Mouse (Mus musculus) kidney, adult 2 months (tissue): ENCODE data around the gene Aco1. TPM values are rescaled to one million over a fixed set of nuclear protein-coding genes. Genes with fewer than 3 reads are reported as not detected.
"Not testable (repeated sequence)": the region's sequence is repeated elsewhere in the genome, so short reads cannot be mapped to it uniquely, and the experiment has no call there.

Experiments used
- DNase-seq: peaks from one replicate; pipeline ENCODE4 v3.0.0; 2021
- H3K27ac ChIP-seq: fragments of 200-500 bp; 2 replicates; pipeline ENCODE4 v1.5.1; 2012; ENCODE audit warnings: low read depth, low read length, control low read depth, inconsistent platforms; ENCODE audit not compliant: insufficient read depth
- H3K27me3 ChIP-seq: fragments of 200-500 bp; replicated peaks from 2 replicates; pipeline ENCODE4 v1.6.1; 2012; ENCODE audit warnings: mild to moderate bottlenecking, moderate library complexity, low read length, inconsistent platforms; ENCODE audit not compliant: control insufficient read depth, insufficient read depth
- H3K36me3 ChIP-seq: fragments of 200-500 bp; 2 replicates; pipeline ENCODE4 v1.6.1; 2012; ENCODE audit warnings: mild to moderate bottlenecking, moderate library complexity, low read length, inconsistent platforms; ENCODE audit not compliant: control insufficient read depth, insufficient read depth
- H3K4me1 ChIP-seq: fragments of 200-500 bp; 2 replicates; pipeline ENCODE4 v1.6.1; 2011; ENCODE audit warnings: low read length; ENCODE audit not compliant: control insufficient read depth, insufficient read depth
- H3K4me3 ChIP-seq: fragments of 200-500 bp; 2 replicates; pipeline ENCODE4 v1.5.1; 2011; ENCODE audit warnings: mild to moderate bottlenecking, low read depth, low read length, control low read depth; ENCODE audit not compliant: insufficient read depth
- CTCF ChIP-seq: fragments of 200-500 bp; conservative IDR thresholded peaks from 2 replicates; pipeline ENCODE4 v1.5.1; 2011; ENCODE audit warnings: low read depth, mild to moderate bottlenecking, control low read depth, low read length, moderate library complexity, mixed read lengths; ENCODE audit not compliant: insufficient read depth, insufficient read length
- POLR2A ChIP-seq: fragments of 200-500 bp; IDR thresholded peaks from one replicate; pipeline ENCODE4 v1.6.1; 2011; ENCODE audit warnings: low read depth, low read length, control low read depth
- WGBS: fragments of 180-500 bp; shearing (Covaris S2); methylation state at CpG from one replicate; pipeline ENCODE4 v1.1.7; 2018; 5-methylcytosine and 5-hydroxymethylcytosine counted together
- polyA plus RNA-seq: library from polyadenylated mRNA; depleted of rRNA; stranded (reverse); fragments of >200 nt; gene quantifications from 2 replicates; pipeline ENCODE4 v1.2.3, GENCODE M21; 2012; rRNA removed

Aco1 gene
- 179 and 182 TPM in 2 replicates for polyA plus RNA-seq

GRCm38 (mm10) chr4:40142743-40143532 is at the start of gene Aco1:
Gene Aco1, plus strand, starts transcription at chr4:40143081.
- peaks cover 15% of the 10 kb centered on the region for H3K4me1 ChIP-seq
- H3K36me3 ChIP-seq = no peaks in the 10 kb centered on the region
- peak; percentile 98 for DNase-seq
- peak within 1 kb of the TSS; percentile 97 for H3K27ac ChIP-seq
- WGBS = under 1% methylated on average over 46 of the region's 46 CpGs
- no peaks in the 10 kb centered on the region for H3K27me3 ChIP-seq
- TF ChIP-seq CTCF (no peak), POLR2A (peak; percentile 52)
- peak within 1 kb of the TSS; percentile 85 for H3K4me3 ChIP-seq

DNA sequence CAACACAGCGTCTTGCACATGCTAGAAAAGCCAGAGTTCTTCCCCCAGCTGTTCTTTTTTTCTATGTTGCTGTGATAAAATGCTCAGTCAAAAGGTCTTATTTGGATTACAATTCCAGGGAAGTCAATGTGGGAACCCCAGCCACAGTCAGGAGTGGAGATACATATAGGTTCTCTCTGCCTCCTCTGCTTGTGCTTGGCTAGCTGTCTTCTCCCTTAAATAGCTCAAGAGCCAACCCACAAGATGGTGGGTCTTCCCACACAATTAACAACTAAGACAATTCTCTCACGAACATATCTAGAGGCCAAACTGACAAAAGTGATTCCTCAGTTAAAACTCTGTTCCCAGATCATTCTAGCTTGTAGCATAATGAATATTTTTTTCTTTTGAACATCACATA is 47.9 kb upstream of the Aco1 start:
- Histone ChIP-seq H3K36me3 (no peaks in the 10 kb centered on the region), H3K27ac (no peak overlapping the region), H3K4me1 (no peaks in the 10 kb centered on the region), H3K4me3 (no peak overlapping the region), H3K27me3 (no peaks in the 10 kb centered on the region)
- 72% methylated on average over 2 of the region's 2 CpGs for WGBS
- DNase-seq = no peak
- no peak for TF ChIP-seq POLR2A
- TF ChIP-seq CTCF = no peak

GRCm38 (mm10) chr4:40102996-40103395 is 39.9 kb upstream of the Aco1 start:
- no peak overlapping the region for H3K4me3 ChIP-seq
- no peak for DNase-seq
- H3K36me3 ChIP-seq = no peaks in the 10 kb centered on the region
- 82% methylated on average over 1 of the region's 1 CpGs for WGBS
- no peaks in the 10 kb centered on the region for H3K27me3 ChIP-seq
- TF ChIP-seq POLR2A = no peak
- no peak for TF ChIP-seq CTCF
- H3K27ac ChIP-seq = no peak overlapping the region
- H3K4me1 ChIP-seq = no peaks in the 10 kb centered on the region

- Histone ChIP-seq H3K27ac (no peak overlapping the region), H3K27me3 (no peaks in the 10 kb centered on the region), H3K4me3 (no peak overlapping the region), H3K36me3 (no peaks in the 10 kb centered on the region), H3K4me1 (no peaks in the 10 kb centered on the region)
- no peak for DNase-seq
- no peak for TF ChIP-seq CTCF
- TF ChIP-seq POLR2A = no peak
- WGBS = 54% methylated on average over 8 of the region's 8 CpGs
These were observed 36.8 kb upstream of the Aco1 start for GRCm38 (mm10) chr4:40106004-40106536.

DNA sequence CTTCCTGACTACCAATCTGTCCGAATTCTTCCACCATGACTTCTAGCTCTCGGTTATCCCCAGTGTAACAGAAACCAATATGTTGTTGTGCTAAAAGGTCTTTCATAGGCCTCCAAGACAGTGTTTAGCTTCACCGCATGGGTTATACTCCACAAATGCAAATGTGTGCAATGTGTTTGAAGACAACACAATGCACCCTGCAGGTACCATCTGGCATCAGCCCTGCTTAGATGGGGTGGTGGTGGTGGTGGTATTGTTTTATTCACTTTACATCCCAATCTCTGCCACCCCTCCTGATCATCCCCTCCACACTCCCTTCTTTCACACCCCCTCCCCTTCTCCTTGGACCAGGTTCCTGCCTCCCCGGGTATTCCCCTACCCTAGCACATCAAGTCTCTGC is 34.9 kb upstream of the Aco1 start:
- Histone ChIP-seq H3K4me1 (no peaks in the 10 kb centered on the region), H3K36me3 (no peaks in the 10 kb centered on the region), H3K4me3 (no peak overlapping the region), H3K27ac (no peak overlapping the region), H3K27me3 (no peaks in the 10 kb centered on the region)
- TF ChIP-seq CTCF (no peak), POLR2A (no peak)
- WGBS = 89% methylated on average over 4 of the region's 4 CpGs
- DNase-seq = no peak

GRCm38 (mm10) chr4:40113173-40113572 is 29.7 kb upstream of the Aco1 start:
- H3K27me3 ChIP-seq = no peaks in the 10 kb centered on the region; the same call in 1 of the 2 replicates
- no peak for DNase-seq
- no peak overlapping the region for H3K4me3 ChIP-seq
- H3K36me3 ChIP-seq = no peaks in the 10 kb centered on the region
- TF ChIP-seq CTCF (no peak), POLR2A (no peak)
- WGBS = 68% methylated on average over 1 of the region's 1 CpGs
- H3K27ac ChIP-seq = no peak overlapping the region
- no peaks in the 10 kb centered on the region for H3K4me1 ChIP-seq

DNA sequence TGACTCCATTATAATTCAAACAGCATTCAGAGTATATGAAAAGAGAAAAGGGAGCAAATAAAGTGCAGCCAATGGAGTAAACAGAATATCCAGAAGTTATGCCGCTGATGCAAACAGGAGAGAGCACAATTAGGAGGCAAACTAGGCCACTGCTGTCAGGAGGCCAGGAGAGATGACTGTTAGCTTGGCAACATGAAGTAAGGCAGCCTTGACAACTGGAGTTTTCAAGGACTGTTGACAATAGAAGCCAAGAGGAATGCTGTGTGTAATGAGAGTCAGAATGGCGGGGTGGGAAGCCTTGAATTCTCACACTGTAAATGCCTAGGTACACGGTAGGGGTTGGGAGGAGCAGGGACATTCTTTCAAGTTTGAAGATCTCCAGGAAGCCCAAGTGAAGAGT is 21.7 kb upstream of the Aco1 start:
- H3K36me3 ChIP-seq = no peaks in the 10 kb centered on the region
- H3K4me1 ChIP-seq = no peaks in the 10 kb centered on the region; the same call in 1 of the 2 replicates
- no peak overlapping the region for H3K27ac ChIP-seq
- DNase-seq = no peak
- 78% methylated on average over 3 of the region's 3 CpGs for WGBS
- TF ChIP-seq CTCF (no peak), POLR2A (no peak)
- H3K27me3 ChIP-seq = no peaks in the 10 kb centered on the region
- H3K4me3 ChIP-seq = no peak overlapping the region

DNA sequence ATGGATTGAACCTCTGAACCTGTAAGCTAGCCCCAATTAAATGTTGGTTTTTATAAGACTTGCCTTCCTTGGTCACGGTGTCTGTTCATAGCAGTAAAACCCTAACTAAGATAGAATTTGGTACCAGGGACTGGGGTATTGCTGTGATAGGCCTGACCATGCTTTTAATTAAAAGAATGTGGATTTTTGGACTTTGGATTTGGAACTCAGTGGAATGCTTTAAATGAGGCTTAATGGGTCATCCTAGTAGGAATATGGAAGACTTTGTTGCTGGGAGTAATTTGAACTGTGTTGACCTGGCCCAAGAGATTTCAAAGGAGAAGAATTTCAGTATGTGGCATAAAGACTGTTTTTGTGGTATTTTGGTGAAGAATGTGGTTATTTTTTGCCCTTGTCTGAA is 20.6 kb upstream of the Aco1 start:
- not testable (repeated sequence) for H3K4me3 ChIP-seq, H3K27me3 ChIP-seq, H3K27ac ChIP-seq, H3K36me3 ChIP-seq, H3K4me1 ChIP-seq
- WGBS = 61% methylated on average over 1 of the region's 1 CpGs
- peak; percentile 70 for DNase-seq
